Mouse (Mus musculus) forebrain, postnatal 0 days (tissue): Measurements from ENCODE around the gene Slc26a3. TPM values are rescaled to one million over a fixed set of nuclear protein-coding genes. Genes with fewer than 3 reads are reported as not detected.

Source experiments
- ATAC-seq: fragments of 200-750 bp; cut with Nextera tagmentation; 2 replicates; pipeline ENCODE4 v1.8.0; 2017; ENCODE audit warnings: mild to moderate bottlenecking, moderate library complexity
- DNase-seq: peaks from one replicate; pipeline ENCODE4 v3.0.0-alpha.2; 2015
- H3K27ac ChIP-seq: fragments of 300-500 bp; sonication (generic); 2 replicates; pipeline ENCODE4 v1.5.1; 2014; ENCODE audit warnings: low read depth, mild to moderate bottlenecking, antibody characterized with exemption, low read length, moderate library complexity, mixed read lengths
- H3K27me3 ChIP-seq: fragments of 300-500 bp; sonication (generic); 2 replicates; pipeline ENCODE4 v1.6.1; 2014; ENCODE audit warnings: mild to moderate bottlenecking, low read length, mixed read lengths; ENCODE audit not compliant: insufficient read depth
- H3K36me3 ChIP-seq: fragments of 300-500 bp; sonication (generic); 2 replicates; pipeline ENCODE4 v1.6.1; 2014; ENCODE audit warnings: mild to moderate bottlenecking, moderate library complexity; ENCODE audit not compliant: insufficient read depth
- H3K4me1 ChIP-seq: fragments of 300-500 bp; sonication (generic); 2 replicates; pipeline ENCODE4 v1.6.1; 2014; ENCODE audit warnings: antibody characterized with exemption; ENCODE audit not compliant: insufficient read depth
- H3K4me2 ChIP-seq: fragments of 300-500 bp; sonication (generic); 2 replicates; pipeline ENCODE4 v1.6.1; 2014; ENCODE audit warnings: low read depth, mild to moderate bottlenecking, moderate library complexity
- H3K4me3 ChIP-seq: fragments of 300-500 bp; sonication (generic); 2 replicates; pipeline ENCODE4 v1.5.1; 2014; ENCODE audit warnings: low read depth, low read length, mixed read lengths
- H3K9ac ChIP-seq: fragments of 300-500 bp; sonication (generic); 2 replicates; pipeline ENCODE4 v1.6.1; 2014; ENCODE audit warnings: mild to moderate bottlenecking
- H3K9me3 ChIP-seq: fragments of 300-500 bp; sonication (generic); 2 replicates; pipeline ENCODE4 v1.6.1; 2016; ENCODE audit warnings: low read length
- CTCF ChIP-seq: sonication (generic); IDR thresholded peaks from 2 replicates; pipeline ENCODE4 v1.5.1; 2016; ENCODE audit warnings: antibody characterized with exemption, control low read depth, low read depth
- WGBS: fragments of 180-500 bp; shearing (Covaris S2); extraction: QIAGEN DNeasy Blood & Tissue Kit; methylation state at CpG from one replicate; pipeline ENCODE4 v1.1.7; 2014; 5-methylcytosine and 5-hydroxymethylcytosine counted together
- polyA plus RNA-seq: library from polyadenylated mRNA; unstranded; fragments of >200 nt; fragmentation: Nextera tagmentation; extraction: Ambion mirVana; gene quantifications from 2 replicates; pipeline ENCODE4 v1.2.1, GENCODE M21; 2015
- total RNA-seq: library from RNA; depleted of rRNA; stranded (reverse); fragments of >200 nt; gene quantifications from 2 replicates; pipeline ENCODE4 v1.2.3, GENCODE M21; 2014

The Slc26a3 gene
- total and polyA plus RNA-seq, 2 experiments from 2014 or later: not detected

DNA sequence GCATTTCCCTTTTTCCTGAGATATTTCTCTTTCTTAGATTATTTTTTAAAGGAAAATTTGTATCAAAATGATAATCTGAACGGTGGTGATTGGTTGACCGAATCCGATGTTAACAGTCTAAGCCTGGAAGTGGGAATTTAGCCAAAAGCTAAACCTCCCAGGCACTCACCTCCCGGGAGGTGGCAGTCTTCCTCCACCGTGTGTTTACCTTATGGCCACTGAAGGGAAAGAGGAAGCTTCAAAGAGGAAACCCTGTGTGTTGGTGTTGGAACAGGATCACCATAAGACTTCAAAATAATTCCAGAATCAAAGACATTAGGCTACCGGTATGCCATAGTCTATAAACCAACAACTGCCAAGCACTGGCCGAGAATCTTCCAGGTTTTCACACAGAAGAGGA lies 21.0 kb upstream of the Slc26a3 start:
- 83% methylated on average over 7 of the region's 7 CpGs for WGBS
- H3K4me1 ChIP-seq: no peaks in the 10 kb centered on the region
- H3K9me3 ChIP-seq: no peaks in the 10 kb centered on the region
- TF ChIP-seq CTCF: no peak
- no peak overlapping the region for H3K4me2 ChIP-seq
- H3K4me3 ChIP-seq: no peak overlapping the region
- DNase-seq: no peak
- no peaks in the 10 kb centered on the region for H3K36me3 ChIP-seq
- H3K27me3 ChIP-seq: no peaks in the 10 kb centered on the region
- ATAC-seq: no peak
- no peak overlapping the region for H3K9ac ChIP-seq
- no peak overlapping the region for H3K27ac ChIP-seq

- H3K9me3 ChIP-seq: no peaks in the 10 kb centered on the region
- 0 out of 2 replicates have a peak, but pooled peaks cover 6% of the 10 kb centered on the region for H3K4me1 ChIP-seq
- peak overlapping the region; percentile 35 for H3K4me2 ChIP-seq
- H3K9ac ChIP-seq: peak overlapping the region; percentile 25; the same call in 1 of the 2 replicates
- no peak overlapping the region for H3K27ac ChIP-seq
- peak; percentile 85 for DNase-seq
- WGBS: 31% methylated on average over 9 of the region's 9 CpGs
- no peaks in the 10 kb centered on the region for H3K36me3 ChIP-seq
- ATAC-seq: peak; percentile 76
- H3K4me3 ChIP-seq: no peak overlapping the region
- H3K27me3 ChIP-seq: no peaks in the 10 kb centered on the region
- TF ChIP-seq CTCF: peak; percentile 86
These were observed 15.9 kb upstream of the Slc26a3 start for GRCm38 (mm10) chr12:31374603-31375282.

GRCm38 (mm10) chr12:31375283-31375615 lies 15.4 kb upstream of the Slc26a3 start:
- no peak for ATAC-seq
- no peak overlapping the region for H3K4me2 ChIP-seq
- H3K27ac ChIP-seq: no peak overlapping the region
- no peaks in the 10 kb centered on the region for H3K9me3 ChIP-seq
- H3K4me1 ChIP-seq: 0 out of 2 replicates have a peak, but pooled peaks cover 6% of the 10 kb centered on the region
- H3K36me3 ChIP-seq: no peaks in the 10 kb centered on the region
- DNase-seq: no peak
- 84% methylated on average over 4 of the region's 4 CpGs for WGBS
- no peak for TF ChIP-seq CTCF
- no peak overlapping the region for H3K4me3 ChIP-seq
- no peaks in the 10 kb centered on the region for H3K27me3 ChIP-seq
- no peak overlapping the region for H3K9ac ChIP-seq

- peak overlapping the region; percentile 39 for H3K9ac ChIP-seq
- 8% methylated on average over 13 of the region's 13 CpGs for WGBS
- 0 out of 2 replicates have a peak, but pooled peaks cover 6% of the 10 kb centered on the region for H3K4me1 ChIP-seq
- H3K36me3 ChIP-seq: no peaks in the 10 kb centered on the region
- ATAC-seq (peak; percentile 64), DNase-seq (peak; percentile 42)
- peak; percentile 62 for TF ChIP-seq CTCF
- H3K27me3 ChIP-seq: no peaks in the 10 kb centered on the region
- H3K9me3 ChIP-seq: no peaks in the 10 kb centered on the region
- H3K4me3 ChIP-seq: peak overlapping the region; percentile 20
- peak overlapping the region; percentile 54 for H3K4me2 ChIP-seq
- no peak overlapping the region for H3K27ac ChIP-seq
These were observed 14.2 kb upstream of the Slc26a3 start for GRCm38 (mm10) chr12:31376326-31376950.

DNA sequence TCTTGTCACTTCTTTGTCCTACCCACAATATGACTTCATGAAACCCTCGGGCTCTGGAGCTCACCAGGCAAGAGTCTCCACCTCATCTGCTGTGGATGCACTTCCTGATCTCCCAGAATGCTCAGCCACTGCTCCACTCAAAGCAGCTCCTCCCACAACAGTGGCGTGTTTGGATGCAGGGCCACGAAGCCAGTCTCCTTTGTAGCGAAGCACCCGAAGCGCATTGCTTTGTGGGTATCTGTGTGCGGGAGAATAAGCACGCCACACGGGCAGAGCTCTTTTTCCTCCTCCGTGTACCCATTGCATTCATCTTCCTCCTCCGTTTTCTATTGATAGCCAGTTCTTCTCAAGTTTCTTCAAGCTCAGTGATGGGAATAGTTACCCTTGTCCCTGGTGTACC lies 13.4 kb upstream of the Slc26a3 start:
- Histone ChIP-seq H3K4me3 (no peak overlapping the region), H3K4me2 (no peak overlapping the region), H3K9ac (no peak overlapping the region), H3K4me1 (0 out of 2 replicates have a peak, but pooled peaks cover 6% of the 10 kb centered on the region), H3K27ac (no peak overlapping the region), H3K27me3 (no peaks in the 10 kb centered on the region), H3K36me3 (no peaks in the 10 kb centered on the region), H3K9me3 (no peaks in the 10 kb centered on the region)
- WGBS: 78% methylated on average over 11 of the region's 11 CpGs
- DNase-seq: no peak
- peak; percentile 41 for ATAC-seq
- no peak for TF ChIP-seq CTCF

GRCm38 (mm10) chr12:31380878-31381277 lies 9.8 kb upstream of the Slc26a3 start:
- no peak overlapping the region for H3K27ac ChIP-seq
- H3K4me1 ChIP-seq: 0 out of 2 replicates have a peak, but pooled peaks cover 2% of the 10 kb centered on the region
- H3K9ac ChIP-seq: no peak overlapping the region
- no peaks in the 10 kb centered on the region for H3K36me3 ChIP-seq
- H3K4me3 ChIP-seq: no peak overlapping the region
- no peak for TF ChIP-seq CTCF
- H3K4me2 ChIP-seq: no peak overlapping the region
- ATAC-seq (no peak; the same call in 1 of the 2 replicates), DNase-seq (peak; percentile 18)
- H3K9me3 ChIP-seq: no peaks in the 10 kb centered on the region
- no peaks in the 10 kb centered on the region for H3K27me3 ChIP-seq
- 19% methylated on average over 2 of the region's 2 CpGs for WGBS

DNA sequence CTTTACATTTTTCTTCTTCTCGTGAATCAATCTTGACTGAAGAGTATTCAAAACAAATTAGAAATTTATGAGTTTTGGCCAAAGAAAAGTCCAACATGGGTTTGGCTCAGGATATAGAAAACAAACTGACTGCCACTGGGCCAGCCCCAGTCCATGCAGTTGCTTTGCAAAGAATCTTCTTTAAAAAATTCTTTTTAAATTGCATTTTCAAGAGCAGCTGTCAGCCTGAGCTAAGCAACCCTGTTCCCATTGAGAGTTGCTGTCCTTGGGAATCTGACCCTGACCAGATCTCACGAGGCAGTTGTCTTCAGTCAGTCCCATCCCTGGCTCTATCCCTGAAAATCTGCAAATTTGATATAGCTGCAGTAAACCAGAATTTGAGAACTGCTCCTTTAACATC lies 8.2 kb upstream of the Slc26a3 start:
- H3K9ac ChIP-seq: no peak overlapping the region
- no peak overlapping the region for H3K27ac ChIP-seq
- no peaks in the 10 kb centered on the region for H3K36me3 ChIP-seq
- H3K4me2 ChIP-seq: no peak overlapping the region
- no peaks in the 10 kb centered on the region for H3K27me3 ChIP-seq
- TF ChIP-seq CTCF: no peak
- 60% methylated on average over 2 of the region's 2 CpGs for WGBS
- no peak for DNase-seq
- no peaks in the 10 kb centered on the region for H3K4me1 ChIP-seq
- ATAC-seq: no peak
- H3K4me3 ChIP-seq: no peak overlapping the region
- H3K9me3 ChIP-seq: no peaks in the 10 kb centered on the region
